Mouse (Mus musculus) urinary bladder, postnatal 0 days (tissue): ENCODE results near the gene Nfe2. TPM values are rescaled to one million over a fixed set of nuclear protein-coding genes. Genes with fewer than 3 reads are reported as not detected.

Experiments used
- microRNA counts: library from miRNA; unstranded; fragments of <30 nt; microRNA quantifications from one replicate; lab custom pipeline; 2016
- microRNA-seq: library from miRNA; unstranded; fragments of <30 nt; microRNA quantifications from one replicate; pipeline ENCODE4, GENCODE M21; 2016
- polyA plus RNA-seq: library from polyadenylated mRNA; unstranded; fragments of >200 nt; fragmentation: Nextera tagmentation; extraction: Ambion mirVana; gene quantifications from 2 replicates; pipeline ENCODE4 v1.2.1, GENCODE M21; 2015

The Nfe2 gene
- 0.59 and 4.1 TPM in 2 replicates for polyA plus RNA-seq

GRCm38 (mm10) chr15:103257790-103258728 is at the start of gene Nfe2:
Gene Nfe2, minus strand, starts transcription at chr15:103258403.

GRCm38 (mm10) chr15:103272419-103273279 is 14.4 kb upstream of the Nfe2 start, which contains the start of gene Copz1:
Gene Copz1, plus strand, starts transcription at chr15:103272714.

GRCm38 (mm10) chr15:103240160-103241028 is 17.8 kb downstream of the Nfe2 start, which contains the start of gene Hnrnpa1:
Gene Hnrnpa1, plus strand, starts transcription at chr15:103240432.

GRCm38 (mm10) chr15:103239685-103240159 is 18.5 kb downstream of the Nfe2 start, which contains the start of gene Cbx5:
Gene Cbx5, minus strand, starts transcription at chr15:103239816.

MicroRNA genes within 50 kb of the gene (microRNA counts, 519-probe panel; counts per million panel counts)
- microRNA mmu-miR-148b (lab: Ali Mortazavi, UCI), result 3,714 counts per million, percentile 65 among the panel's probes with 10 or more counts

Small RNA genes within 50 kb of the gene (microRNA-seq; reads per million reads assigned to microRNA genes)
- 327 reads per million, percentile 61 among the genes with 10 or more reads in this experiment for gene Mir148b

Other genes with a start within 250 kb of the Nfe2 start
- 0.18 and 0.43 TPM in 2 replicates for gene Hoxc4, start 239.5 kb downstream of the Nfe2 start, polyA plus RNA-seq
- 9.7 and 10.7 TPM in 2 replicates for gene Smug1, start 91.3 kb downstream of the Nfe2 start, polyA plus RNA-seq
- 23.3 and 31.5 TPM in 2 replicates for gene Cbx5, start 18.6 kb downstream of the Nfe2 start, polyA plus RNA-seq
- 287 and 297 TPM in 2 replicates for gene Hnrnpa1, start 18.0 kb downstream of the Nfe2 start, polyA plus RNA-seq
- gene Copz1, start 14.3 kb upstream of the Nfe2 start, polyA plus RNA-seq, result 127 and 132 TPM in 2 replicates
- gene Gpr84, start 52.2 kb upstream of the Nfe2 start, polyA plus RNA-seq, result 0.17 and 3.8 TPM in 2 replicates
- 9.3 and 10.8 TPM in 2 replicates for gene Zfp385a, start 81.7 kb upstream of the Nfe2 start, polyA plus RNA-seq
- gene Itga5, start 108.4 kb upstream of the Nfe2 start, polyA plus RNA-seq, result 396 and 458 TPM in 2 replicates
- not detected in 2 replicates for gene Gtsf1, start 172.1 kb upstream of the Nfe2 start, polyA plus RNA-seq
- not detected in 2 replicates for gene Gtsf2, start 190.1 kb upstream of the Nfe2 start, polyA plus RNA-seq
- gene Nckap1l, start 195.4 kb upstream of the Nfe2 start, polyA plus RNA-seq, result 3.0 and 6.7 TPM in 2 replicates
- gene Pde1b, start 244.6 kb upstream of the Nfe2 start, polyA plus RNA-seq, result 2.1 and 3.3 TPM in 2 replicates